Mouse (Mus musculus) stomach, postnatal 0 days (tissue): ENCODE data around the gene Meis2. TPM values are rescaled to one million over a fixed set of nuclear protein-coding genes. Genes with fewer than 3 reads are reported as not detected.

Source experiments
- ATAC-seq: fragments of 200-750 bp; cut with Nextera tagmentation; 2 replicates; pipeline ENCODE4 v1.8.0; 2017; ENCODE audit not compliant: low FRiP score, low TSS enrichment
- DNase-seq: peaks from one replicate; pipeline ENCODE4 v3.0.0-alpha.2; 2016; ENCODE audit warnings: low spot score
- H3K27ac ChIP-seq: fragments of 300-500 bp; sonication (generic); replicated peaks from 2 replicates; pipeline ENCODE4 v1.5.1; 2014; ENCODE audit warnings: mild to moderate bottlenecking, control low read depth
- H3K27me3 ChIP-seq: fragments of 300-500 bp; sonication (generic); 2 replicates; pipeline ENCODE4 v1.6.1; 2014; ENCODE audit warnings: low read length; ENCODE audit not compliant: control insufficient read depth, insufficient read depth
- H3K36me3 ChIP-seq: fragments of 300-500 bp; sonication (generic); 2 replicates; pipeline ENCODE4 v1.6.1; 2014; ENCODE audit warnings: low read length, mixed read lengths; ENCODE audit not compliant: control insufficient read depth, insufficient read depth
- H3K4me1 ChIP-seq: fragments of 300-500 bp; sonication (generic); replicated peaks from 2 replicates; pipeline ENCODE4 v1.6.1; 2014; ENCODE audit warnings: antibody characterized with exemption; ENCODE audit not compliant: control insufficient read depth, insufficient read depth
- H3K4me2 ChIP-seq: fragments of 300-500 bp; sonication (generic); replicated peaks from 2 replicates; pipeline ENCODE4 v1.6.1; 2014; ENCODE audit warnings: low read depth, mild to moderate bottlenecking, control low read depth, moderate library complexity
- H3K4me3 ChIP-seq: fragments of 300-500 bp; sonication (generic); 2 replicates; pipeline ENCODE4 v1.5.1; 2014; ENCODE audit warnings: low read depth, low read length, control low read depth
- H3K9ac ChIP-seq: fragments of 300-500 bp; sonication (generic); 2 replicates; pipeline ENCODE4 v1.6.1; 2014; ENCODE audit warnings: mild to moderate bottlenecking, low read length, control low read depth, mixed read lengths
- H3K9me3 ChIP-seq: fragments of 300-500 bp; sonication (generic); 2 replicates; pipeline ENCODE4 v1.6.1; 2016; ENCODE audit warnings: low read length; ENCODE audit not compliant: control insufficient read depth
- CTCF ChIP-seq: IDR thresholded peaks from 2 replicates; pipeline ENCODE4 v1.5.1; 2016; ENCODE audit warnings: antibody characterized with exemption, low read depth, mild to moderate bottlenecking, moderate library complexity
- EP300 ChIP-seq: optimal IDR thresholded peaks from 2 replicates; pipeline ENCODE3; 2016; ENCODE audit warnings: antibody characterized with exemption
- WGBS: fragments of 180-500 bp; shearing (Covaris S2); extraction: QIAGEN DNeasy Blood & Tissue Kit; methylation state at CpG from one replicate; pipeline ENCODE4 v1.1.7; 2014; 5-methylcytosine and 5-hydroxymethylcytosine counted together
- polyA plus RNA-seq: library from polyadenylated mRNA; unstranded; fragments of >200 nt; fragmentation: Nextera tagmentation; extraction: Ambion mirVana; gene quantifications from 2 replicates; pipeline ENCODE4 v1.2.1, GENCODE M21; 2015

The Meis2 gene
- polyA plus RNA-seq, 1 experiment from 2014 or later = 17.7 TPM

DNA sequence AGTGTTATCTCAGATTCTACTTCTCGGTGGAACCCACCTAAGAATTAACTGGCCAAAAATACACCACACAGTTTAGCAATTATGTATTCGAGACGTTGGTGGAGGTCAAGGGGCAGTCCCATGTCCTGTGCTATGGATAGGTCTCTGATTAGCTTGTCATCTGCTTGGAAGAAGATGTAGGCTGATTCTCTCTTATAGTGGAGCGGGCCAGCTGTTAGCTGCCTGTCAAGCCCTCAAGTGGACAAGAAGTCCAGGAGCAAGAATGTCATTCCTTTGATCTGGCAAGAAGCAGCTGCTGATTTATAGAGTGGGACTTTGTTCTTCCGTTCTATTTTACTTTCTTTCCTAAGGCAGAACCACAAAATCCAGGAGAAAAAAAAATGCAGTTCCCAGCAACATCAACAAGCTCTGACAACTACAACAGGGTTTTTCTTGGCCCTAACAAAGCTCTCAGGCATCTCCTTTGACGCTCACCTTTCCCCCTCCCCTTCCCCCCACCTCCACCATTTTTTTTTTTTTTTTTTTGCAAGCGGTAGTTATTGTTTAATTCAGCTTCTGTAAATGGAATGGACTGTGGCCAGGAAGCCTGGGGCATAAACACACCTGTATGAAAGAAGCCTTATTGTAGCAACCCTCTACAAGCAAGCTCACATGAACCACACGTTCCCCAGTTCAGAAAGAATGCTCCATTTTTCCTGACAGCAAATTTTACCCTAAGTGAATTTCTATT lies 189.7 kb downstream of the Meis2 start:
- Histone ChIP-seq H3K9me3 (no peaks in the 10 kb centered on the region), H3K9ac (no peak overlapping the region), H3K27ac (no peak overlapping the region), H3K4me1 (no peaks in the 10 kb centered on the region), H3K4me2 (no peak overlapping the region), H3K27me3 (no peaks in the 10 kb centered on the region), H3K4me3 (no peak overlapping the region), H3K36me3 (no peaks in the 10 kb centered on the region)
- ATAC-seq = no peak
- TF ChIP-seq EP300 = no peak
- TF ChIP-seq CTCF = no peak
- whole genome bisulfite sequencing = 48% methylated on average over 8 of the region's 8 CpGs
- DNase-seq = no peak

- Histone ChIP-seq H3K4me2 (no peak overlapping the region), H3K9me3 (no peaks in the 10 kb centered on the region), H3K4me3 (no peak overlapping the region), H3K36me3 (no peaks in the 10 kb centered on the region), H3K4me1 (no peaks in the 10 kb centered on the region), H3K27ac (no peak overlapping the region), H3K27me3 (no peaks in the 10 kb centered on the region), H3K9ac (no peak overlapping the region)
- 16% methylated on average over 2 of the region's 2 CpGs for WGBS
- no peak for DNase-seq
- ATAC-seq = no peak
- TF ChIP-seq CTCF (no peak), EP300 (no peak)
Observed at GRCm38 (mm10) chr2:115872851-115873250, 192.8 kb downstream of the Meis2 start.

DNA sequence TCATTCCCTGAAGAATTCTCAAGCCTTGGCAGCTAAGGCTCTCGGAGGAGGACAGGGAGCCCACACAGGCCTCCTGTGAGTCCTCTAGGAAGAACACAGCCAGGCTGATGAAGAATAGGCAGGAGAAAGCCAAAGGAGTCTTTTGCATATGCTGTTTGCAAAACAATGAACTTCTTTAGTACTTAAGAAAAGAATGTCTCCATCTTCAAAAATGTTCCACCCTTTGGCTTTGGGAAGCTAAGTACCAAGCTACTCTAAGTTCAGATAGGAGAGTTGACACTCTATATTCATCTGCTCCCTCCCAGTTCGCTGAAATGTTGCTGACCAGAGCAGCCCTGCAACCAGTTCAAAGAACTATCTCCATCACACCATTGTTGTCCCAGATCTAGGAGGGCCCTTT lies 195.7 kb downstream of the Meis2 start:
- Histone ChIP-seq H3K4me1 (no peaks in the 10 kb centered on the region), H3K9ac (no peak overlapping the region), H3K4me2 (no peak overlapping the region), H3K4me3 (no peak overlapping the region), H3K36me3 (no peaks in the 10 kb centered on the region; the same call in 1 of the 2 replicates), H3K27ac (no peak overlapping the region), H3K27me3 (no peaks in the 10 kb centered on the region), H3K9me3 (no peaks in the 10 kb centered on the region)
- ATAC-seq (no peak), DNase-seq (no peak)
- no peak for TF ChIP-seq CTCF
- no peak for TF ChIP-seq EP300
- 61% methylated on average over 2 of the region's 2 CpGs for WGBS

DNA sequence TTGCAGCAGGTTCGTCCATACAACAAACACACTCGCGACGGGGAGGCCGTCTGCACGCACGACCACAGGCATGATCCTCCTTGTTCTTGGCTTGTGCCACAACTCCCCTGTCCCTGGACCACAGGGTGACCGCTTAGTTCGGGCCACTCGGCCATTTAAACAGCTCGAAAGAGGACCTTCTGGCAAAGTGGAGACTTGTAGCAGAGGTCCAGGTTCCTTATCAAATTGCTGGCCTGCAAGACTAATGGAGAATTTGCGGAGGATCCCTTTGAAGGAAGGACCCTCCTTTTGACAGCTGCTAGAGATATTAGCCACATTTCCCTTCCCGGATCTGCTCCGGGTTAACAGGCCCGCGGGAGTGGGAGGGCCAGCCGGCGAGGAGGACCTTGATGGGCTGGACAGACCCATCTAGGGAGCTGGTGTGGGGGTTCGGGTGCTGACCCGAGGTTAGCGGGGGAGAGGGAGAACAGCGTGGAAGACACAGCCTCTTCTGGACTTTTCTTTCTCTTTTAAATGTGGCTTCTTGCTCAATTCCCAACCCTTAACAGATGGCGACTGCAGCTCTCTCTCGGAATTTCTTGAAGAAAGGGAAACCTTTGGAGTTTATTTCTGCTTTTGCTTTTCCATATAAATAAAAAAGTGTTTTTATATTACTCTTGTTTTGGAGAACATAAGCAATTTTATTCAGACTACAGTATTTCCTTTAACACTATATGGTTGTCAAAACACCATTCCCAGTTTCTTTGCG lies 204.9 kb downstream of the Meis2 start:
- TF ChIP-seq EP300 (no peak), CTCF (no peak)
- Histone ChIP-seq H3K9me3 (no peaks in the 10 kb centered on the region), H3K4me2 (peak overlapping the region; percentile 55), H3K9ac (peak overlapping the region; percentile 43; the same call in 1 of the 2 replicates), H3K27me3 (no peaks in the 10 kb centered on the region), H3K27ac (peak overlapping the region; percentile 53; the same call in 1 of the 2 replicates), H3K36me3 (no peaks in the 10 kb centered on the region), H3K4me1 (no peaks in the 10 kb centered on the region), H3K4me3 (peak overlapping the region; percentile 28)
- WGBS = 28% methylated on average over 25 of the region's 25 CpGs
- DNase-seq (peak; percentile 25), ATAC-seq (no peak)

DNA sequence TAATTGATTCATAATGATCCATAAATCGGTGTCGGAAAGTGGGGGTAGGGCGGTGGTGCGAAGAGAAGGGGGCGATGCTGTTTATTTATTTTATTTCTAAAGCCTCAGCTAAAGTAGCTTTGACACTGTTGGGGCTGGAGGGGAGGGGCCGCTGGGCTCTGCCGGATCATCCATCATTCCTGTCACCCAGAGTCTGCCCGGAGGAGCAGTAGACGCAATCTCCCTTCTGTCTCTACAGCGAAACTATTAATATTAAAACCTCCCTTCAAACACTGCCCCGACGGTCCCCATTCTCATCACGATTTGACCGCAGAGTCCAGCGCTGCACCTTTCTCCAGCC lies 205.5 kb downstream of the Meis2 start:
- H3K27me3 ChIP-seq = no peaks in the 10 kb centered on the region
- H3K9ac ChIP-seq = peak overlapping the region; percentile 43; the same call in 1 of the 2 replicates
- TF ChIP-seq CTCF (no peak), EP300 (no peak)
- no peaks in the 10 kb centered on the region for H3K9me3 ChIP-seq
- peak overlapping the region; percentile 28 for H3K4me3 ChIP-seq
- H3K36me3 ChIP-seq = no peaks in the 10 kb centered on the region
- ATAC-seq (no peak), DNase-seq (peak; percentile 20)
- 9% methylated on average over 15 of the region's 15 CpGs for WGBS
- peak overlapping the region; percentile 55 for H3K4me2 ChIP-seq
- no peak overlapping the region; the same call in 1 of the 2 replicates for H3K27ac ChIP-seq
- H3K4me1 ChIP-seq = no peaks in the 10 kb centered on the region
